22 mouse cellular contexts compared by ENCODE assay signal in genomic region chr7:94624546-94624945, GRCm38 (mm10).
"Had no signal": no experiment of that assay in that cellular context is flagged by ENCODE, and none has a peak within 500 bp of the region (broad histone marks: within the 10 kb centered on the region; RNA-seq: fewer than 3 reads in every experiment).

No protein-coding gene starts in this region.

- H3K27ac ChIP-seq: liver, embryonic 15.5 days; lung, embryonic 15.5 days; macrophage; midbrain, embryonic 12.5 days; neural tube, embryonic 13.5 days; neural tube, embryonic 15.5 days had no signal

- H3K27me3 ChIP-seq: liver, embryonic 15.5 days; lung, embryonic 15.5 days; megakaryocyte, embryonic 14.5 days; midbrain, embryonic 12.5 days; neural tube, embryonic 13.5 days; neural tube, embryonic 15.5 days had no signal

- H3K4me2 ChIP-seq: liver, embryonic 15.5 days; lung, embryonic 15.5 days; midbrain, embryonic 12.5 days; neural tube, embryonic 13.5 days; neural tube, embryonic 15.5 days had no signal

- H3K36me3 ChIP-seq: liver, embryonic 15.5 days; lung, embryonic 15.5 days; midbrain, embryonic 12.5 days; neural tube, embryonic 13.5 days; neural tube, embryonic 15.5 days had no signal

- H3K9ac ChIP-seq: liver, embryonic 15.5 days; liver, postnatal 0 days; lung, embryonic 15.5 days; midbrain, embryonic 12.5 days; neural tube, embryonic 13.5 days; neural tube, embryonic 15.5 days had no signal

- DNase-seq: liver, postnatal 0 days; lung, adult 2 months; lung, postnatal 14 days; lung, postnatal 36 days; midbrain, embryonic 14.5 days; right cerebral cortex, adult 18-20 months; right cerebral cortex, postnatal 25 days; right cerebral cortex, postnatal 4 days; spleen, adult 18-20 months; thymus, adult 18-20 months; thymus, postnatal 14 days; thymus, postnatal 36 days had no signal

- ATAC-seq: liver, postnatal 0 days; lung, postnatal 0 days; midbrain, embryonic 16.5 days had no signal

- H3K4me1 ChIP-seq: liver, embryonic 15.5 days; lung, embryonic 15.5 days; megakaryocyte, embryonic 14.5 days; midbrain, embryonic 12.5 days; neural tube, embryonic 13.5 days; neural tube, embryonic 15.5 days had no signal

- H3K4me3 ChIP-seq: liver, embryonic 15.5 days; lung, embryonic 15.5 days; megakaryocyte, embryonic 14.5 days; midbrain, embryonic 12.5 days; myocyte; neural tube, embryonic 13.5 days; neural tube, embryonic 15.5 days had no signal

- H3K9me3 ChIP-seq: liver, embryonic 15.5 days; lung, embryonic 15.5 days; megakaryocyte, embryonic 14.5 days; midbrain, embryonic 12.5 days; neural tube, embryonic 13.5 days; neural tube, embryonic 15.5 days had no signal
